Mouse (Mus musculus) frontal cortex, adult 2 months (tissue): Measurements from ENCODE around the gene Eapp. TPM values are rescaled to one million over a fixed set of nuclear protein-coding genes. Genes with fewer than 3 reads are reported as not detected.
"Not testable (repeated sequence)": the region's sequence is repeated elsewhere in the genome, so short reads cannot be mapped to it uniquely, and the experiment has no call there.

Experiments used
- DNase-seq, 2 experiments: peaks; one replicate each; pipeline ENCODE4 v3.0.0; 2022; ENCODE audit warnings: low spot score in 1 of 2; ENCODE audit errors: extremely low spot score in 1 of 2
- polyA plus RNA-seq: library from polyadenylated mRNA; depleted of rRNA; stranded (reverse); fragments of >200 nt; gene quantifications from 2 replicates; pipeline ENCODE4 v1.2.3, GENCODE M21; 2012

Gene Eapp
- polyA plus RNA-seq, 1 experiment: 30.2 TPM

DNA sequence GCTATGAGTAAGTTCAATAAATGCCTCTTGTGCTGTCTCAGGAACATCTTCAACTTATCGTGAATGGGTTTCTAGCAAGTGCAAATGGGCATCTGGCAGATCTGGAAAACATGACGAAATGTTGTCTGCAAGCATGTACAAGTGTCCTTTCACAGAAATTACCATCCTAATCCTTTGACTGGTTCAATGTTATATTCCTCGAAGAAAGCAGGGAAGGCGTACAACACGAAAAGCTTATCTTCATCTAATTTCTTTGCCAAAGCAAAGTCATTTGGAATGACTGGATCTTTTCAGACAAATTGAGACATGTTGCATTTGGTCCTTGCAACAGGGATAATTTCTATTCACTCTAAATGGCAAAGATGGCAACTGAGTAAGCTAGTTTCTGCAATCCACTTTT lies 6.6 kb downstream of the Eapp start:
- no peak for DNase-seq

DNA sequence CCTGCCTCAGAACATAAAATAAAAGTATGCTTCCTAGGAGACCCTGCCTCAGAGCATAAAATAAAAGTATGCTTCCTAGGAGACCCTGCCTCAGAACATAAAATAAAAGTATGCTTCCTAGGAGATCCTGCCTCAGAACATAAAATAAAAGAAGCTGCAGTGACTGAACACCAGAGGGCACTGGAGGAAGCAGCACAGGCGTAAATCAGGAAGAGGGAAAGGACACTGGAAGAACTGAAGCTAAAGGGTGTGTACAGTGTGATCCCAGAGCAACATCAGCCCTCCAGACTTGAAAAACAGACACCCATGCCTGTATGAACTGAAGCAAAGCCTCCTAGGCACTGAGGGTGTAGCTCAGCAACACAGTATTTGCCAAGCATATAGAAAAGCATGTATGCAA lies 12.5 kb downstream of the Eapp start:
- DNase-seq: no peak

DNA sequence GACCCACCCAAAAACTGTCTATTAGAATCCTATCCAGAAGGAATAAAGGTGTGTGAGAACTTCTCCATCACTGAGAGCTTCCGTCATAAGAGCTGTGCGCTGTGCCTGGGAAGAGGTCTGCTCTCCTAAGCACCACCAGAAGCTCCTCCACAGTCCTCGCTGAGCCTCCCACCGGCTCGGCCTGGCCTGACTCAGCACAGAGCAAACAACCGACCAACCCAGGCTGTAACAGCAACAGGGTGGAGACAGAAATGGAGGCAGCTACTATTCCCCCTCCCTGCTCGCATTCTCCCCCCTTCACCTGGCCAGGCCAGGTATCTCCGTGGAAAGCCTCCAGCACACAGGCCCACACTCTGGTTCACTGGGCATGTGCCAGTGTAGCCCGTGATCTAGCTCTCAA lies 19.0 kb downstream of the Eapp start:
- DNase-seq: no peak

DNA sequence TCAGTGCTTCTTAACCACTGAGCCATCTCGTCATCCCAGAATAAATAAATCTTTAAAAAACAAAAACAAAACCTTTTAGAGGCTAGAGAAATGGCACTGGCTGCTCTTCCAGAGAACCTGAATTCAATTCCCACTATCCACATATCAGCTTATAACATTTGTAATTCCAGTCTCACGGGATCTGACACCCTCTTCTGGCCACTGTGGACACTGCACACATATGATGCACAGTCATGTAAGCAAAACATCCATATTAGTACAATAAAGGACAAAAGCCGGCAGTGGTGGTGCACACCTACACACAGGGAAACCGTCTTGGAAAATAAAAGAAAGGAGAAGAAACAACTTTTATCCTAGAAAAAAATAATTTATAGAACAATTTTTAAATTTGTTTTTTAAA lies 20.3 kb downstream of the Eapp start:
- DNase-seq: no peak

DNA sequence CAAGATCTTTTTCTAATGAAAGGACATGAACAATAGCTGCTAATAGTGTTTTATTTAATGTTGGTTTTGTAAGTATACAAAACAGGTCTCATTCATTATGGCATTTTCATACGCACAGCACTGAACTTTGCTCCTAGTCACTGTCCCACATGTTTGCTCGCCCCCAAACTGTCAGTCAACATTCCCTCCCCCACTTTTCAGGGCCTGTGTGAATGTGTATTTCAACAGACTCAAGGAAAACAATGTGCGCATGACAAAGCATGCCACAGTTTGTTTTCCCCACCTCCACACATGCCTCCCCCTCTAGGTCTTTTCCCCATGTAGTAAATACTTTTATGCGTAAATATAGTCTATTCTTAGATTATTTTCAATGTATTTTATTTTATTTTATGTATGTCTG lies 24.4 kb downstream of the Eapp start:
- DNase-seq: no peak

DNA sequence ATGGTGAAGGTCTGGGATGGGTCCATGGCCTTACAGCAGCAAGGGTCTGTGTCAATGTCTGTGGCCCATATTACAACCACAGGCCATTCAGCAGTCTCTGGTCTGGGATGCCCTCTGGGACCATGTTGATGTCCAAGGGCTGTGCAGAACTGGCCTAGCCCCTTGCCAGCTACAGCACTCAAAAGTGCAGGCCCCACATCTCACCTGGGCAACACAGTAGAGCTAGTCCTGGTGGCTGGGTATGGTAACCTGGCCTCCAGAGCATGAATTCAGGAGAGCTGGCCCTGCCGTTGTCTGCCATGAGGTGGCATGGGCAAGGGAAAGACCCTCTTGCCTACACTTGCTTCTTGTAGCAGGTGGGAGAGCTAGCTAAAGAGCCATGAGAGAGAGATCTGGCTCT lies 27.6 kb downstream of the Eapp start:
- no peak for DNase-seq

DNA sequence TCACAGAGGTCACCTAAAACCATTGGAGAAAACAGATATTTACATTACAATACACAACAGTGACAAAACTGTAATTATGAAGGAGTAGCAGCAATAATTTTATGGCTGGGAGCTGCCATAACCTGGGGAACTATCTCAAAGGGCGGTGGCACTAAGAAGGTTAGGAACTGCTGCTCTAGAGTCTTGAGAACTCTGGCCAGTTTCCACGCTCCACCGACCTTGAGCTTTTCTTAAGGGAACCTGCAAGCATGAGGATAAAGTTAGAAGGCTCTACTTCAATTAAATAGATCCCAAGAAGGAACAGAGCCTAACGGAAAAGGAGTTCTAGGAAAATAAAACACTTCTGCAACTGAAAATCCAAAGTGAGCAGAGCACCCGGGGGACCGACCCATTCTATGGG lies 30.2 kb downstream of the Eapp start:
- DNase-seq: no peak

DNA sequence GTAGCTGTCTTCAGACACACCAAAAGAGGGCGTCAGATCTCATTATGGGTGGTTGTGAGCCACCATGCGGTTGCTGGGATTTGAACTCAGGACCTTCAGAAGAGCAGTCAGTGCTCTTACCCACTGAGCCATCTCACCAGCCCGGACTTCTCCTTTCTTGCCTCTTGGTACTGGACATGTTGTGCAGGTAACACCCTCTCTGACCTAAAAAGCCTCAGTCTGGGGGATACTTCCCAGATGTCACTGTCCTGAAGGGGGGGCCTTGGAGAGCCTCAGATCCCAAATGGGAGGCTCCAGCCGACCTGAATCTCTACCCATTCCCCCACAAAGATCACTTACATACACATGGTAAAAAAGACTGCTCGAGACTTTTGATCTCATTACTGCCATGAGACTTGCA lies 34.2 kb downstream of the Eapp start:
- DNase-seq: not testable (repeated sequence)

DNA sequence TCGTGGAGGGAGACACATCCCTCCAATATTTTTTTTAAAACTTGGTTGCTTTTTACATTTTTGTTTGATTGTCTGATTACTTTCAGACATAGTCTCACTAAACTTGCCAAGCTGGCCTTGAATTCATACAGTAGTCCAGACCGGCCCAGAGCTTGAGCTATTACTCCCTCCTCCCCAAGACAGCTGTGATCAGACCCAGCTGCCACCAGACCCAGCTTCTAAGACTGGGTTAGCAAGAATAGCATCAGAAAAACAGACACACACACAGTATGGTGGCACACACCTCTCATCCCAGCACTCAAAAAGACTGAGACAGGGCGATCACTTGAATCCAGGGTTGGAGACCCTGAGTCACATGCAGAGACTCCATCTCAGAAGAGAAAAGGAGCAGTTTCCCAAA lies 35.8 kb downstream of the Eapp start:
- no peak for DNase-seq

DNA sequence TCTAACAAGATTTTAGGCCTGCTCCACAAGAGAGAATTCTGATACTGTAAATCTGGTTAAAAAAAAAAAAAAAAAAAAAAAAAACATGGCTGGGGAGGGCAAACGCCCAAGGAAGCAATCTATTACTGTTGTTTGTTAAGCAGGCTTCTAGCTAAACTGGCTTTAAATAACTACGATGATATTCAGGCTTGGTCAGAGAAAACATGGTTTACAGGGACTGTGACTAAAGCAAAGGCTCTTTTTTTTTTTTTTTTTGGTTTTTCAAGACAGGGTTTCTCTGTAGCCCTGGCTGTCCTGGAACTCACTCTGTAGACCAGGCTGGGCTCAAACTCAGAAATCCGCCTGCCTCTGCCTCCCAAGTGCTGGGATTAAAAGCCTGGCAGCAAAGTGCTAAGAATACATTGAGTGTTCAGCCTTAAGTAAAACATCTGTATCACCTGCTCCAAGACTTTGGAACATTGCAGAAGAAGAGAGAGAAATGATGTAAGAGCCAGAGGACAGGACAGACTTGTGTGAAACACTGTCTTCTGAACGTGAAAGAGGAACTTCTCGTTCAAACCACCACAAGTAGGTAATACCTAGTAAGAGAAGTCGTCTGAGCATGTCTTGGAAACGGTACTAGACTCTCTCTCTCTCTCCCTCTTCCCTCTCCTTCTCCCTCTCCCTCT lies 37.1 kb downstream of the Eapp start:
- no peak for DNase-seq

DNA sequence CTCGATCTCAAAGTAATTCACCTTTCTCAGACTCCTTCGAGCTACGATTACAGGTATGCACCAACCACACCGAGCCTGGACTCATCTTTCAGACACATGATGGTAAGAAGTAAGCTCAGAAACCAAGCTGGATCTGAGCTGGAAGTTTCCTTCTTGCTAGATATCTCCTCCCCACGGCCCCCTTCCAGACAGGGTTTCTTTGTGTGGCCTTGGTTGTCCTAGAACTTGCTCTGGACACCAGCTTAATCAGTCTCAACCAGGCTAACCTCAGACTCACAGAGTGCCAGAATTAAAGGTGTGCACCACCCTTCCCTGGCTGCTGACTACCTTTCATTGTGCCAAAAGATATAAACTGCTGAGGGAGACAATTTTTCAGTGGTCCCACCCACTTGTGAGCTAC lies 37.7 kb downstream of the Eapp start:
- no peak for DNase-seq

DNA sequence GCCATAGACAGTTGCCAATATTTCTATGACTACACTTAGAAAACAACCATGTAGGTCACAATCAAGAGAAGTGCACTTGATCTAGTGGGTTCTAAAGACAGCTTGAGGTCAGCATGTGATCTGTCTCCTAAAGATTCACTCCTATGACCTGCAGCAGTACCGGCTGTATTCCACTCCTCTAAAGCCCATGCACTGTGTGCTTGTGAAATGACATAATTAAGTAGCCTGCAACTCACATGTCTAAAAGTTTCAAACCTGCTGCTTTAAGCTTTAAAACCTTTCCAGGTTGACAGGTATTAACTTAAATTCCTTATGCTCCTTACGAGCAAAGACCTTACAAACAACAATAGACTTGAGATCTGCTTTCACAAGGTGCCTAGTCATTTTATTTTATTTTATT lies 38.5 kb downstream of the Eapp start:
- DNase-seq: no peak

DNA sequence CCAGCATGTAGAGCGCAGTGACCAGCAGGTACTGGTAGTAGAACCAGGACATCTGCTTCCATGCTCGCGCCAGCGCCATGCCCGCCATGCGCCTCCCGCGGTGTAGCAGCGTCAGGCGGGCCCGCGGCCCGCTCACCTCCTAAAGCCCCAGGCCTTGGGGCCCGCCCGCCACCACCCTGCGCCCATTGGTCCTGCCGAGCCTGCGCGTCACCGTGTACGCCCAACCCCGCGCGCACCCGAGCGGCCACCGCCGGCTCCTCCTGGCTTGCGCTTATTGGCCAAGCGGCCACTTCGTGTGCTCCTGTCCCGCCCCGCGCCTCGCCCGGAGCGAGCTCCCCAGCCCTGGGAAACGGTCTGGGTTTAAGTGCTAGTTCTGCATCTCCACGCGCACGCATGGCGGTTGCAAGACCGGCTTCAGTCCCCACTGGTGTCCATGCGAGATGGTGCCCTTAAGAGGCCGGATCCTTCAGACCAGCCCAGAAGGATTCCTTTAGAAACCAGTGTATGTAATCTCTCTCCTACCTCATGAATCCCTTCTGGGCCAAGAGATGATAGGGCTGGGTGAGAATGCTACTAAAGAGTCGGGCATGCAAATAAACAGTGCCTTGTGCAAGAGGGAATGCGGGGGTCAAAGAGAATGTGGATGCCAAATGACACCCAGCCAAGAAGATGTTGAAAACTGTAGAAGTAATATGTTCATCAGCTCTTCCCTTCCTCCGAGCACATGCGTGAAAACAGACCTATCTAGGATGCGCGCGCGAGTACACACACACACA lies 39.1 kb downstream of the Eapp start, which contains the start of gene Sptssa:
Gene Sptssa, minus strand, starts transcription at position 178 of the 776 bp plus-strand sequence.
- DNase-seq: peak; percentile 88 to 97

DNA sequence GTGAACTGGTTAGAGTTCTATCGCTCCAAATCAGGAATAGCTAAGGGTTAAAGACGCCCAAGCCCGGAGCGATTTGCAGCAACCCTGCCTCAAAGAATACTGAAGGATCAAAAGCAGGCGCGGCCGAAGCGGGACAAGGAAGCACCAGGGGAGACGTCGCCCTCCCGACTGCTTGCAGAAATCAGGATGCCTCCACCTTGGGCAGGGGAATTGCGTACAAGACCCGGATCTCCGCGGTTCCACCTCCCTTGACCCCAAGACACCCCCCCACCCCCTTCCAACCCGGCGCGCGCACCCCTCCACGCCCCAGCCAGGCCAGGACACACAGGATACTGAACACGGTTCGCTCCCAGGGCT lies 39.7 kb downstream of the Eapp start:
- DNase-seq: peak in 1 of 2 experiments; percentile 33

DNA sequence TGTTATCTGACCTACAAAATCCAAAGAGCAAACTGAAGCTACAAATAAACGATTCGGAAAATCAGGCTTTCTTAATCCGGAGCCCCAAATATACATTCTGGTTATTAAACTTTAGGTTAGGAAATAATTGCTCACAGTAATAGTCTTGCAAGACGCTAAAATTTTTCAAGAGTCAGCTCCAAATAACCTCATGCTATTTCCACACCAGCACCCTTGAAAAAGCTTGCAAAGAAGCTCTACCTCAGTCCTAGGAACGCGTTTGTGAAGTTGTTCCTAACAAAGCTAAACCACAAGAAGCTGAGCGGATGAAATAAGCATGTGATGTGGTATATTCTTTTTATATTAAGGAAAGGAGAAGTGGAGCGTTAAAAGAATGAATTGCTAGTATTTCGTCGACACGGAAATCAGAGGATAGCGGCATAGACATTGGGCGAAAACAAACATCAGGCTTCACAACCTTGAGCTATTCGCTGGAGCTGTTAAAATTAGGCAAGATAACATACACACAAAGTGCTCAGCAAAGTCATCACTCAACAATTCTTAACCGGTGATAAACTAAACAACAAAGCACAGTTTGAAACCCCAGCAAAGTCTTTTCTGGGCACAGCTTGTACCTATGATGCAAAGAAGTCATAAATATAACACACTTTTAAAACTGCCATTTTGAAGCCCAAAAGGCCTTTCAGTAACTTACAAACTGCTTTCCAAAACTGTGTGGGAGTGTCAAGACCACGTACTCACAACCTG lies 40.2 kb downstream of the Eapp start:
- peak in 1 of 2 experiments; percentile 10 for DNase-seq

DNA sequence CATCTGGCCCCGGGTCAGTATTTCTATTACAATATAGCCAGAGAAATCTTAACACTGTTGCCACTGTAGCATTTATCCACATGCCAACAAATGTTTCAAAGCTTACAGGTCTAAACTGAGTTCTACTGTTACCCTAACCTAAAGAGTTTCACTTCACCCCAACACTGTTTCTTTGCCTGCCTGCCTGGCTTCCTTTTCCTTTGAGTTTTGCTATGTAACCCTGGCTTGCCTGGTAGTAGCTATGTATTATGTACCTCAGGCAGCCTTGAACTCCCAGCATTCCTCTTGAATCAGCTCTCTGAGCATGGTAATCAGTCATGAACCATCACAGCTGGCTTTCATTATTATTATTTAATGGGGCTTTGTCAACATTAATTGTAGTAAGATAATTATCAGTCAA lies 41.0 kb downstream of the Eapp start:
- no peak for DNase-seq

DNA sequence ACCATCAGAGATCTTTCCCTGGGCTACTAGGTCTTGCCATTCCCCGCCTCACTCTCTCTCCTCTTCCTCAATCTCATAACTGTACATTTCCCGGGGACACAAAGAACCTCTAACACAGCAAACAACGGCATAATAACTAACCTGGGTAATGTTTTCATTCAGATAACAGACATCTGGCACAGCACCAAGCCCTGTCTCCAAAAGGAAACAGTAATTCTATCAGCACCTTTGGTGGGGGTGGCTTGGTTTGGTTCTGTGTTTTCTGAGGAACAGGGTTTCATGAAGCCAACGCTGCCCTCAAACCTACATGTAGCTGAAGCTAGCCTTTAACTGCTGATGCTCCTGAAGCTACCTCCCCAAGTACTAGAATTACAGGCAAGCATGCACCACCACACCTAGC lies 41.6 kb downstream of the Eapp start:
- no peak for DNase-seq

DNA sequence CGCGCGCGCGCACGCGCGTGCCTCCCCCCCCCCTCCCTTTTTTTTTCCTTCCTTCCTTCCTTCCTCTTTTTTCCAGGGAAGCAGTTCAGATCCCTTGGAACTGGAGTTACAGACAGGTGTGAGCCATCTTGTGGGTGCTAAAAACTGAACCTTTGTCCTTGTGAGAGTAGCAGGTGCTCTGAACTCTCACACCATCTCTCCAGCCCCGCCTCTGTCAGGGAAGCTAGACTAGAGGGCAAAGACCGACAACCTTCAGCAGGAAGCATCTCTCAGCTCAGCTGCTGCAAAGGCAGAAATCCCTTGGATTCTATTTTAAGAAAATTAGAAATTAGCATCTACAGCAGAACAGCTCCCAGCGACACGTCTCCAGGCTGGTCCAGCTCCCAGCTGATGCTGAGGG lies 43.4 kb downstream of the Eapp start:
- DNase-seq: no peak

DNA sequence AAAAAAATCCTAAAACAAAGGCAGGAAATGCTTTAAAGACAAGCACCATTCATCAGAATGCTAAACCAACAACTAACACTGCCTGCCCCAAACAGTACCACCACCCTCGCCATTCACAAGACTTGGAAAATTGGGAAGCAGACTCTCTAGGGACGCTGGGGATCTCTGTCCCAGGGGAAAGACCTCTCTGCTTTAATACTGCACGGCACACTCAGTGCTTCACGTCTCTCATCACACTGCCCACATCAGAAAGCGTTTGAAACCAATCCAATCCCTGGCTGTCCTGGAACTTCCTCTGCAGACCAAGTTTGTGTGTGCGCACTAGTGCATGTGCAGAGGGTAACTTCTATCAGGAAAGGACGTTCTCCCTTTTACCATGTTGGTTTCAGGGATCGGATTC lies 43.9 kb downstream of the Eapp start:
- no peak for DNase-seq

DNA sequence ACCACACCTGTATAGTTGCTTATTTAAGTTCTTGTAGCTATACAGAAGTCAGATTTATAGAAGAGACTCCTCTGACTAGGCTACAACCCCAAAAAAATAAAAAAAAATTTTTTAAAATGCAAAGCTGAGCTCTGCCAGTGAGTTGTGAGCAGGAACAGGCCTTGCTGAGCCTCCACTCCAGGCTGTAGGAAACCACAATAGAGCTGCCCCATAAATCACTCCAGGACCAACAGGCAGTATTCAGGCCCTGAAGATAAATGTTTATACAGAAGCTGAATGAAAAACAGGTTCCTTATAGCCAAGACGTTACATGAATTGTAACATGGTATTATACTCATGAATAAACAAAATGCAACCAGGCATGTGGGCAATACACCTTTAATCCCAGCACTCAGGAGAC lies 44.5 kb downstream of the Eapp start:
- no peak for DNase-seq

DNA sequence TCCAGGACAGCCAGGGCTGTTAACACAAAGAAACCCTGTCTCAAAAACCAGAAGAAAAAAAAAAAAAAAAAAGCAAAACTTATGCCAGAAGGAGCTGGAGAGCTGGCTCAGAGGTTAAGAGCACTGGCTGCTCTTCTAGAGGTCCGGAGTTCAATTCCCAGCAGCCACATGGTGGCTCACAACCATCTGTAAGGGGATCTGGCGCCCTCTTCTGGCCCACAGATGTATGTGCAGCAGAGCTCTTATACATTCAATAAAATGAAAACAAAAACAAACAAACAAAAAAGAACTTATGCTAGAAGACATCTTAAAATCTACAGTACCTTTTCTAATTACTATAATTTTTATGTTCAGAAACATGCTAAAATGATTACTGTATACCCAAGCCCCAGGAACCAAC lies 50.8 kb downstream of the Eapp start:
- no peak for DNase-seq
